ENCODE assay signal across 28 mouse cellular contexts in genomic region chr17:48278381-48278780, GRCm38 (mm10). TPM values are rescaled to one million over a fixed set of nuclear protein-coding genes. Genes with fewer than 3 reads are reported as not detected.
DNase-seq lines count a peak whose midpoint lies in the region; ATAC-seq and TF ChIP-seq lines count a peak whose summit lies in the region.
"Had no signal": no experiment of that assay in that cellular context is flagged by ENCODE, and none has a peak within 500 bp of the region (broad histone marks: within the 10 kb centered on the region; RNA-seq: fewer than 3 reads in every experiment).

No protein-coding gene starts in this region.

- H3K27ac ChIP-seq in liver, embryonic 16.5 days (ENCODE audit: low read length), result peak overlapping the region; percentile 10; the same call in 1 of the 2 replicates
- no peak overlapping the region for H3K27ac ChIP-seq in liver, embryonic 11.5 days (ENCODE audit: low read depth, low read length)
- 0 out of 2 replicates have a peak overlapping the region, but pooled peaks have one; percentile 16 for H3K27ac ChIP-seq in bone marrow macrophage, adult 2 months (ENCODE audit: insufficient read depth, low read depth, low read length)
- H3K27ac ChIP-seq: embryonic facial prominence, embryonic 12.5 days; forebrain, embryonic 15.5 days; gastrocnemius, adult 2 months; heart, embryonic 13.5 days; hindbrain, embryonic 12.5 days had no signal

- H3K36me3 ChIP-seq in liver, embryonic 16.5 days (ENCODE audit: control insufficient read depth, insufficient read depth), result no peaks in the 10 kb centered on the region
- H3K36me3 ChIP-seq in liver, embryonic 11.5 days (ENCODE audit: control insufficient read depth, insufficient read depth, low read length), result no peaks in the 10 kb centered on the region
- no peaks in the 10 kb centered on the region for H3K36me3 ChIP-seq in splenic B cell, adult 2 months (ENCODE audit: control insufficient read depth, insufficient read depth, low read length, poor library complexity, severe bottlenecking)
- H3K36me3 ChIP-seq: embryonic facial prominence, embryonic 12.5 days; forebrain, embryonic 15.5 days; G1E; heart, embryonic 13.5 days; hindbrain, embryonic 12.5 days had no signal

- no peak for TF ChIP-seq CTCF in bone marrow macrophage, adult 2 months (IDR thresholded peaks at IDR 0.05; ENCODE audit: low read depth, low read length)

- TF ChIP-seq POLR2A in bone marrow macrophage, adult 2 months (IDR thresholded peaks at IDR 0.05; ENCODE audit: borderline replicate concordance, low read depth, low read length), result no peak

- no peaks in the 10 kb centered on the region for H3K27me3 ChIP-seq in liver, embryonic 16.5 days (ENCODE audit: control insufficient read depth, insufficient read depth, low read depth, low read length)
- no peaks in the 10 kb centered on the region for H3K27me3 ChIP-seq in liver, embryonic 11.5 days (replicated peaks; ENCODE audit: control insufficient read depth, insufficient read depth, low read length)
- no peaks in the 10 kb centered on the region for H3K27me3 ChIP-seq in splenic B cell, adult 2 months (ENCODE audit: control insufficient read depth, insufficient read depth, low read length, poor library complexity, severe bottlenecking)
- H3K27me3 ChIP-seq: embryonic facial prominence, embryonic 12.5 days; forebrain, embryonic 15.5 days; heart, embryonic 13.5 days; hindbrain, embryonic 12.5 days had no signal

- H3K9me3 ChIP-seq in liver, embryonic 16.5 days (replicated peaks; ENCODE audit: control insufficient read depth, low read length), result no peaks in the 10 kb centered on the region
- H3K9me3 ChIP-seq in liver, embryonic 11.5 days (ENCODE audit: control insufficient read depth, low read length), result no peaks in the 10 kb centered on the region
- H3K9me3 ChIP-seq: embryonic facial prominence, embryonic 12.5 days; forebrain, embryonic 15.5 days; G1E; heart, embryonic 13.5 days; hindbrain, embryonic 12.5 days had no signal

- H3K9ac ChIP-seq in liver, embryonic 16.5 days (ENCODE audit: low read depth, low read length), result no peak overlapping the region
- H3K9ac ChIP-seq in liver, embryonic 11.5 days (ENCODE audit: low read depth, low read length), result no peak overlapping the region
- H3K9ac ChIP-seq: embryonic facial prominence, embryonic 12.5 days; forebrain, embryonic 15.5 days; heart, embryonic 13.5 days; hindbrain, embryonic 12.5 days had no signal

- no peak overlapping the region for H3K4me3 ChIP-seq in liver, embryonic 16.5 days (ENCODE audit: low read depth, low read length)
- H3K4me3 ChIP-seq in liver, embryonic 11.5 days (ENCODE audit: low read depth, low read length), result no peak overlapping the region
- H3K4me3 ChIP-seq in bone marrow macrophage, adult 2 months (ENCODE audit: insufficient read depth, low read length), result no peak overlapping the region
- H3K4me3 ChIP-seq: embryonic facial prominence, embryonic 12.5 days; forebrain, embryonic 15.5 days; gastrocnemius, adult 2 months; heart, embryonic 13.5 days; hindbrain, embryonic 12.5 days had no signal

- ATAC-seq in liver, embryonic 16.5 days (ENCODE audit: low read depth), result no peak
- no peak for ATAC-seq in liver, embryonic 11.5 days (replicated peaks; ENCODE audit: low FRiP score)
- ATAC-seq: CD4-positive, CD25-positive, alpha-beta regulatory T cell, adult 4 months; forebrain, embryonic 15.5 days; hindbrain, embryonic 16.5 days; inflammation-experienced regulatory T-cells, adult 6 months had no signal

- H3K4me2 ChIP-seq in liver, embryonic 16.5 days (ENCODE audit: low read depth, low read length), result no peak overlapping the region
- no peak overlapping the region for H3K4me2 ChIP-seq in liver, embryonic 11.5 days
- H3K4me2 ChIP-seq: embryonic facial prominence, embryonic 12.5 days; forebrain, embryonic 15.5 days; heart, embryonic 13.5 days; hindbrain, embryonic 12.5 days had no signal

- no peak for DNase-seq in liver, embryonic 11.5 days (ENCODE audit: low spot score)
- peak; percentile 14 to 21 for DNase-seq in B cell, adult 2 months
- DNase-seq in splenic B cell, adult 2 months (ENCODE audit: low read depth, low spot score), result peak; percentile 35
- DNase-seq in urinary bladder, postnatal 14 days (ENCODE audit: low spot score), result no peak
- no peak for DNase-seq in thymus, postnatal 36 days
- DNase-seq: adrenal gland, adult 2 months; adrenal gland, postnatal 36 days; cerebellum, adult 11-12 months; cerebellum, adult 9-10 months; cerebellum, postnatal 25 days; gastrocnemius, adult 2 months; gastrocnemius, postnatal 36 days; heart, adult 11 months; heart, postnatal 4 days had no signal

- H3K4me1 ChIP-seq in liver, embryonic 16.5 days (ENCODE audit: control insufficient read depth, low read depth, low read length), result peaks cover 49% of the 10 kb centered on the region
- H3K4me1 ChIP-seq in liver, embryonic 11.5 days (replicated peaks; ENCODE audit: control insufficient read depth, insufficient read depth, low read length), result peaks cover 12% of the 10 kb centered on the region
- H3K4me1 ChIP-seq in bone marrow macrophage, adult 2 months (ENCODE audit: control insufficient read depth, insufficient read depth, low read length), result peaks cover 10% of the 10 kb centered on the region

RNA-seq across cellular contexts. Expression of gene Treml4, which starts 14.3 kb away (rescaled TPM):
- polyA plus RNA-seq in liver, embryonic 16.5 days (2015; fragmentation: Nextera tagmentation; extraction: Ambion mirVana), result 4.6 and 5.0 TPM in 2 replicates
- polyA plus RNA-seq in liver, embryonic 11.5 days (2014; fragmentation: Nextera tagmentation; extraction: Ambion mirVana), result 2.5 and 2.9 TPM in 2 replicates
- polyA plus RNA-seq in bone marrow macrophage, adult 2 months (2012; ENCODE audit: insufficient read depth, insufficient read length, missing spikeins), result 0.45 and 0.63 TPM in 2 replicates
- polyA plus RNA-seq: forebrain, embryonic 11.5 days; forebrain, embryonic 15.5 days; hindbrain, embryonic 12.5 days had no signal

RNA-seq across cellular contexts. Expression of gene Treml2, which starts 20.9 kb away (rescaled TPM):
- 3.4 and 3.5 TPM in 2 replicates for polyA plus RNA-seq in liver, embryonic 16.5 days (2015; fragmentation: Nextera tagmentation; extraction: Ambion mirVana)
- 3.9 and 4.8 TPM in 2 replicates for polyA plus RNA-seq in liver, embryonic 11.5 days (2014; fragmentation: Nextera tagmentation; extraction: Ambion mirVana)
- 0.48 and 0.56 TPM in 2 replicates for polyA plus RNA-seq in bone marrow macrophage, adult 2 months (2012; ENCODE audit: insufficient read depth, insufficient read length, missing spikeins)
- polyA plus RNA-seq: heart, postnatal 0 days; hindbrain, embryonic 16.5 days had no signal

RNA-seq across cellular contexts. Expression of gene Trem3, which starts 30.8 kb away (rescaled TPM):
- polyA plus RNA-seq in liver, embryonic 16.5 days (2015; fragmentation: Nextera tagmentation; extraction: Ambion mirVana), result 9.0 TPM in 2 replicates
- 1.4 and 1.9 TPM in 2 replicates for polyA plus RNA-seq in liver, embryonic 11.5 days (2014; fragmentation: Nextera tagmentation; extraction: Ambion mirVana)
- polyA plus RNA-seq in bone marrow macrophage, adult 2 months (2012; ENCODE audit: insufficient read depth, insufficient read length, missing spikeins), result not detected in 2 replicates
- polyA plus RNA-seq: adrenal gland, adult 2 months; CD4-positive, CD25-positive, alpha-beta regulatory T cell, adult 4 months; embryonic facial prominence, embryonic 12.5 days; forebrain, embryonic 11.5 days; forebrain, embryonic 15.5 days; G1E; heart, embryonic 13.5 days; hindbrain, embryonic 12.5 days; hindbrain, embryonic 16.5 days; inflammation-experienced regulatory T-cells, adult 6 months had no signal

RNA-seq across cellular contexts. Expression of gene B430306N03Rik, which starts 37.6 kb away (rescaled TPM):
- polyA plus RNA-seq in liver, embryonic 16.5 days (2015; fragmentation: Nextera tagmentation; extraction: Ambion mirVana), result 4.0 and 4.1 TPM in 2 replicates
- polyA plus RNA-seq in liver, embryonic 11.5 days (2014; fragmentation: Nextera tagmentation; extraction: Ambion mirVana), result 1.6 and 1.7 TPM in 2 replicates
- polyA plus RNA-seq in bone marrow macrophage, adult 2 months (2012; ENCODE audit: insufficient read depth, insufficient read length, missing spikeins), result 18.8 and 19.0 TPM in 2 replicates
- polyA plus RNA-seq: forebrain, embryonic 11.5 days; hindbrain, embryonic 12.5 days had no signal

RNA-seq across cellular contexts. Expression of gene Trem1, which starts 45.8 kb away (rescaled TPM):
- 1.6 TPM in 2 replicates for polyA plus RNA-seq in liver, embryonic 16.5 days (2015; fragmentation: Nextera tagmentation; extraction: Ambion mirVana)
- polyA plus RNA-seq in liver, embryonic 11.5 days (2014; fragmentation: Nextera tagmentation; extraction: Ambion mirVana), result 0.36 and 0.89 TPM in 2 replicates
- not detected in 2 replicates for polyA plus RNA-seq in bone marrow macrophage, adult 2 months (2012; ENCODE audit: insufficient read depth, insufficient read length, missing spikeins)
- polyA plus RNA-seq: adrenal gland, adult 2 months; CD4-positive, CD25-positive, alpha-beta regulatory T cell, adult 4 months; cortical plate, adult 2 months; forebrain, embryonic 11.5 days; forebrain, embryonic 15.5 days; frontal cortex, adult 2 months; G1E; hindbrain, embryonic 16.5 days; inflammation-experienced regulatory T-cells, adult 6 months had no signal

Comparison
In these comparisons a context has a peak if more than half of its experiments do, and no peak if none do; other contexts are left out.
1. DNase-seq: peak in B cell, adult 2 months (2 of 2) and splenic B cell, adult 2 months (single experiment); none in liver, embryonic 11.5 days (single experiment), urinary bladder, postnatal 14 days (single experiment) and thymus, postnatal 36 days (0 of 2).